Mouse (Mus musculus) embryonic facial prominence, embryonic 14.5 days (tissue): ENCODE data around the gene Ccdc188. TPM values are rescaled to one million over a fixed set of nuclear protein-coding genes. Genes with fewer than 3 reads are reported as not detected.
"Not testable (repeated sequence)": the region's sequence is repeated elsewhere in the genome, so short reads cannot be mapped to it uniquely, and the experiment has no call there.

ENCODE experiments used
- ATAC-seq: fragments of 200-750 bp; cut with Nextera tagmentation; 2 replicates; pipeline ENCODE4 v1.8.0; 2017; ENCODE audit warnings: low read depth, moderate number of reproducible peaks, moderate TSS enrichment
- DNase-seq: peaks from one replicate; pipeline ENCODE4 v3.0.0-alpha.2; 2015; ENCODE audit warnings: low spot score
- H3K27ac ChIP-seq: fragments of 300-500 bp; sonication (generic); replicated peaks from 2 replicates; pipeline ENCODE4 v1.5.1; 2014; ENCODE audit warnings: low read depth, mild to moderate bottlenecking, low read length, moderate library complexity
- H3K27me3 ChIP-seq: fragments of 300-500 bp; sonication (generic); replicated peaks from 2 replicates; pipeline ENCODE4 v1.6.1; 2014; ENCODE audit warnings: low read length; ENCODE audit not compliant: control insufficient read depth, insufficient read depth
- H3K36me3 ChIP-seq: fragments of 300-500 bp; sonication (generic); 2 replicates; pipeline ENCODE4 v1.6.1; 2014; ENCODE audit warnings: low read length, mixed read lengths; ENCODE audit not compliant: control insufficient read depth, insufficient read depth
- H3K4me1 ChIP-seq: fragments of 300-500 bp; sonication (generic); 2 replicates; pipeline ENCODE4 v1.6.1; 2014; ENCODE audit warnings: antibody characterized with exemption, low read length; ENCODE audit not compliant: control insufficient read depth, insufficient read depth
- H3K4me2 ChIP-seq: fragments of 300-500 bp; sonication (generic); 2 replicates; pipeline ENCODE4 v1.6.1; 2014; ENCODE audit warnings: low read depth, mild to moderate bottlenecking, low read length, moderate library complexity, mixed read lengths
- H3K4me3 ChIP-seq: fragments of 300-500 bp; sonication (generic); 2 replicates; pipeline ENCODE4 v1.5.1; 2014; ENCODE audit warnings: low read depth, mild to moderate bottlenecking, low read length
- H3K9ac ChIP-seq: fragments of 300-500 bp; sonication (generic); 2 replicates; pipeline ENCODE4 v1.6.1; 2014; ENCODE audit warnings: low read depth, mild to moderate bottlenecking, low read length, moderate library complexity, mixed read lengths
- H3K9me3 ChIP-seq: fragments of 300-500 bp; sonication (generic); 2 replicates; pipeline ENCODE4 v1.6.1; 2016; ENCODE audit warnings: low read length; ENCODE audit not compliant: control insufficient read depth
- WGBS: fragments of 180-500 bp; shearing (Covaris S2); extraction: QIAGEN DNeasy Blood & Tissue Kit; methylation state at CpG from one replicate; pipeline ENCODE4 v1.1.7; 2014; 5-methylcytosine and 5-hydroxymethylcytosine counted together
- polyA plus RNA-seq: library from polyadenylated mRNA; unstranded; fragments of >200 nt; fragmentation: Nextera tagmentation; extraction: Ambion mirVana; gene quantifications from 2 replicates; pipeline ENCODE4 v1.2.1, GENCODE M21; 2014

Gene Ccdc188
- polyA plus RNA-seq, 1 experiment from 2014 or later, result not detected

- Histone ChIP-seq H3K4me3 (no peak overlapping the region), H3K36me3 (no peaks in the 10 kb centered on the region), H3K27ac (0 out of 2 replicates have a peak overlapping the region, but pooled peaks have one; percentile 44), H3K9ac (no peak overlapping the region), H3K4me2 (no peak overlapping the region), H3K9me3 (no peaks in the 10 kb centered on the region), H3K27me3 (no peaks in the 10 kb centered on the region), H3K4me1 (0 out of 2 replicates have a peak, but pooled peaks cover 6% of the 10 kb centered on the region)
- ATAC-seq (peak; percentile 77), DNase-seq (peak; percentile 62)
- WGBS, result 53% methylated on average over 5 of the region's 5 CpGs
Measured at GRCm38 (mm10) chr16:18195068-18195467, 22.6 kb upstream of the Ccdc188 start.

- not testable (repeated sequence) for H3K4me2 ChIP-seq, H3K4me1 ChIP-seq, DNase-seq, H3K27ac ChIP-seq, H3K9ac ChIP-seq, H3K9me3 ChIP-seq, H3K4me3 ChIP-seq, H3K27me3 ChIP-seq, ATAC-seq, H3K36me3 ChIP-seq
- WGBS, result 48% methylated on average over 3 of the region's 3 CpGs
Measured at GRCm38 (mm10) chr16:18195561-18195960, 22.1 kb upstream of the Ccdc188 start.

DNA sequence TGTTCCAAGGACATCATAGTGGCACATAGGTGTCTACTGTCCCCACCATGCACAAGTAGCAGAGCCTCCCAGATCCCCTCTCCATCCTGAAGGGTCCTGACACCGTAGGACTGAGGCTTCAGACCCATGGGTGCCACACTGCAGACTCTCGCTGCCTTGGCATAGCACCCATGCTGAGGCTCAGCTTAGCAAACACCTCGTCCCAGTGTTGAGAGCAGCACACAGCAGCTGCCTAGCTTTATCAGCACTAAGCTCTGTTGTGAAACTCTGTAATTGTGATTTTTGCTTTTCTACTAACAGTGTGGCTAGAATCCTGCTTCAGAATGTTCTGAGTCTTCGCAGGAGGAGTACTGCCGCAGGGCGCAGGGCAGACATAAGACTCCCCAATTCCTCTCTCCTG is 19.8 kb upstream of the Ccdc188 start:
- Histone ChIP-seq H3K4me3 (no peak overlapping the region), H3K36me3 (no peaks in the 10 kb centered on the region), H3K4me2 (no peak overlapping the region), H3K9me3 (no peaks in the 10 kb centered on the region), H3K27ac (no peak overlapping the region), H3K27me3 (no peaks in the 10 kb centered on the region), H3K9ac (no peak overlapping the region), H3K4me1 (0 out of 2 replicates have a peak, but pooled peaks cover 6% of the 10 kb centered on the region)
- DNase-seq (no peak), ATAC-seq (no peak)
- WGBS, result 80% methylated on average over 6 of the region's 6 CpGs

GRCm38 (mm10) chr16:18198365-18199098 is 19.1 kb upstream of the Ccdc188 start:
- Histone ChIP-seq H3K4me2 (no peak overlapping the region), H3K4me3 (no peak overlapping the region), H3K4me1 (0 out of 2 replicates have a peak, but pooled peaks cover 6% of the 10 kb centered on the region), H3K36me3 (no peaks in the 10 kb centered on the region), H3K9me3 (no peaks in the 10 kb centered on the region), H3K27me3 (no peaks in the 10 kb centered on the region), H3K27ac (no peak overlapping the region), H3K9ac (no peak overlapping the region)
- no peak for DNase-seq
- ATAC-seq, result no peak
- WGBS, result 70% methylated on average over 10 of the region's 10 CpGs

GRCm38 (mm10) chr16:18200062-18200461 is 17.6 kb upstream of the Ccdc188 start:
- no peaks in the 10 kb centered on the region for H3K9me3 ChIP-seq
- ATAC-seq (no peak; the same call in 1 of the 2 replicates), DNase-seq (no peak)
- no peaks in the 10 kb centered on the region for H3K4me1 ChIP-seq
- H3K9ac ChIP-seq, result no peak overlapping the region
- no peaks in the 10 kb centered on the region for H3K36me3 ChIP-seq
- no peak overlapping the region for H3K4me2 ChIP-seq
- 71% methylated on average over 2 of the region's 2 CpGs for WGBS
- H3K27ac ChIP-seq, result no peak overlapping the region
- no peak overlapping the region for H3K4me3 ChIP-seq
- no peaks in the 10 kb centered on the region for H3K27me3 ChIP-seq

DNA sequence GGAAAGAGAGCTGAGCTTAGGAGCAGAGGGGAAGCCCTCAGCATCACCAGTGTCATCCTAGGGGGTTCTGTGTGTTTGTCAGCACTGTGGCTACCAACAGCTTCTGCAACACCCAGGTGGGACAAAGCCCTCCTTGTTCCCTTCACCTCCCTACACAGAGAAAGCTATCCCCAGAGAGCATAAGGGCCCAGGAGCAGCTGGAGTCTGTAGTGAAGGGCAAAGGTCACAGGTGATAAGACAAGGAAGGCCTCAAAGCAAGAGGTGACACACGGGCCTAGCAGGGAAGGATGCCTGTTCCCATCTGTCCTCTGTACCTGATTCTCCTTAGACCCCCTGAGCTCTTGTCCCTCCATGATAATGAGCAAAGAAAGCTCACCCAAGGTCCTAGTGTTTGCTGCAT is 16.1 kb upstream of the Ccdc188 start:
- Histone ChIP-seq H3K4me1 (no peaks in the 10 kb centered on the region), H3K36me3 (no peaks in the 10 kb centered on the region), H3K9ac (no peak overlapping the region), H3K4me2 (no peak overlapping the region), H3K27ac (no peak overlapping the region), H3K27me3 (no peaks in the 10 kb centered on the region), H3K4me3 (no peak overlapping the region), H3K9me3 (no peaks in the 10 kb centered on the region)
- WGBS, result 20% methylated on average over 1 of the region's 1 CpGs
- ATAC-seq (no peak), DNase-seq (no peak)

DNA sequence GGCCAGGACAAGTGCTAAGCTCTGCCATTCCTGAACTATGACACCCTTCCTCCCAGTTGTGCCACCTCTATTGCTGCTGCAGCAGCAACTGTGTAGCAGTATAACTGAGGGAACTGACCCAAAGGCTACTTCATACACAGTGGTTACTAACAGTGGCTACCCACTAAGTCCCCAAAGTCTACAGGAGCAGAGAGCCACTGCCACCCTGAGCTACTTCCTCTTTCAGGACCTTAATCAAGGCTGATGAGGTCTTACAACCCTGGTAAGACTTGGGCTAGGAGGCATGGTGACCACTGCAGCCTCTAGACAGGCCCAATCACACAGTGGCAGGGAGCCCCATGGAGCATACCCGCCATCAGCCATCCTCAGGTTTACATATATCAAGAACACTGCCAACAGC is 15.6 kb upstream of the Ccdc188 start:
- Histone ChIP-seq H3K27me3 (no peaks in the 10 kb centered on the region), H3K4me2 (no peak overlapping the region), H3K9me3 (no peaks in the 10 kb centered on the region), H3K4me1 (no peaks in the 10 kb centered on the region), H3K36me3 (no peaks in the 10 kb centered on the region), H3K9ac (no peak overlapping the region), H3K4me3 (no peak overlapping the region), H3K27ac (no peak overlapping the region)
- ATAC-seq (no peak), DNase-seq (no peak)
- WGBS, result 90% methylated on average over 1 of the region's 1 CpGs

- Histone ChIP-seq H3K9me3 (no peaks in the 10 kb centered on the region), H3K27me3 (no peaks in the 10 kb centered on the region), H3K4me1 (no peaks in the 10 kb centered on the region), H3K27ac (no peak overlapping the region), H3K9ac (no peak overlapping the region), H3K4me3 (no peak overlapping the region), H3K36me3 (no peaks in the 10 kb centered on the region), H3K4me2 (no peak overlapping the region)
- WGBS, result 45% methylated on average over 7 of the region's 7 CpGs
- ATAC-seq (no peak), DNase-seq (no peak)
Measured at GRCm38 (mm10) chr16:18203430-18204091, 14.1 kb upstream of the Ccdc188 start.
